Mouse (Mus musculus): ENCODE results near the gene Aldh1a2. TPM values are rescaled to one million over a fixed set of nuclear protein-coding genes. Genes with fewer than 3 reads are reported as not detected.

The Aldh1a2 gene
- polyA plus RNA-seq, 1 experiment from 2014 or later, result 0.63 TPM

- TF ChIP-seq EP300 (IDR thresholded peaks at IDR 0.05; ENCODE audit: low read depth) (no peak), CTCF (IDR thresholded peaks at IDR 0.05; ENCODE audit: low read depth) (no peak)
- no peak for DNase-seq
- Histone ChIP-seq H3K4me1 (ENCODE audit: insufficient read depth) (no peaks in the 10 kb centered on the region), H3K27me3 (ENCODE audit: insufficient read depth, low read length) (0 out of 2 replicates have a peak, but pooled peaks cover 2% of the 10 kb centered on the region), H3K4me2 (ENCODE audit: low read depth, low read length) (no peak overlapping the region), H3K27ac (ENCODE audit: low read depth) (no peak overlapping the region), H3K9ac (replicated peaks) (no peak overlapping the region), H3K9me3 (ENCODE audit: low read length) (no peaks in the 10 kb centered on the region), H3K4me3 (ENCODE audit: low read depth, low read length) (no peak overlapping the region), H3K36me3 (replicated peaks; ENCODE audit: insufficient read depth, low read length) (no peaks in the 10 kb centered on the region)
- ATAC-seq, result no peak
- 76% methylated on average over 7 of the region's 7 CpGs for WGBS (ENCODE audit: insufficient replicate concordance)
Observed at GRCm38 (mm10) chr9:71283156-71283555, 67.6 kb downstream of the Aldh1a2 start.

- H3K4me3 ChIP-seq (ENCODE audit: low read depth, low read length), result no peak overlapping the region
- ATAC-seq (no peak), DNase-seq (no peak)
- no peak overlapping the region for H3K4me2 ChIP-seq (ENCODE audit: low read depth, low read length)
- 0 out of 2 replicates have a peak, but pooled peaks cover 2% of the 10 kb centered on the region for H3K27me3 ChIP-seq (ENCODE audit: insufficient read depth, low read length)
- no peaks in the 10 kb centered on the region for H3K4me1 ChIP-seq (ENCODE audit: insufficient read depth)
- 84% methylated on average over 3 of the region's 3 CpGs for WGBS (ENCODE audit: insufficient replicate concordance)
- no peak overlapping the region for H3K9ac ChIP-seq (replicated peaks)
- no peak overlapping the region for H3K27ac ChIP-seq (ENCODE audit: low read depth)
- no peaks in the 10 kb centered on the region for H3K36me3 ChIP-seq (replicated peaks; ENCODE audit: insufficient read depth, low read length)
- TF ChIP-seq EP300 (IDR thresholded peaks at IDR 0.05; ENCODE audit: low read depth) (no peak), CTCF (IDR thresholded peaks at IDR 0.05; ENCODE audit: low read depth) (no peak)
- no peaks in the 10 kb centered on the region for H3K9me3 ChIP-seq (ENCODE audit: low read length)
Observed at GRCm38 (mm10) chr9:71285231-71285630, 69.6 kb downstream of the Aldh1a2 start.

- Histone ChIP-seq H3K36me3 (replicated peaks; ENCODE audit: insufficient read depth, low read length) (no peaks in the 10 kb centered on the region), H3K27me3 (ENCODE audit: insufficient read depth, low read length) (0 out of 2 replicates have a peak, but pooled peaks cover 2% of the 10 kb centered on the region), H3K9me3 (ENCODE audit: low read length) (no peaks in the 10 kb centered on the region), H3K4me2 (ENCODE audit: low read depth, low read length) (no peak overlapping the region), H3K4me1 (ENCODE audit: insufficient read depth) (no peaks in the 10 kb centered on the region), H3K4me3 (ENCODE audit: low read depth, low read length) (no peak overlapping the region), H3K27ac (ENCODE audit: low read depth) (no peak overlapping the region), H3K9ac (replicated peaks) (no peak overlapping the region)
- ATAC-seq (no peak), DNase-seq (no peak)
- no peak for TF ChIP-seq EP300 (IDR thresholded peaks at IDR 0.05; ENCODE audit: low read depth)
- no peak for TF ChIP-seq CTCF (IDR thresholded peaks at IDR 0.05; ENCODE audit: low read depth)
- 85% methylated on average over 9 of the region's 9 CpGs for WGBS (ENCODE audit: insufficient replicate concordance)
Observed at GRCm38 (mm10) chr9:71286420-71286819, 70.8 kb downstream of the Aldh1a2 start.

GRCm38 (mm10) chr9:71288738-71289137, 73.1 kb downstream of the Aldh1a2 start:
- ATAC-seq (no peak), DNase-seq (no peak)
- H3K9me3 ChIP-seq (ENCODE audit: low read length), result no peaks in the 10 kb centered on the region
- TF ChIP-seq CTCF (IDR thresholded peaks at IDR 0.05; ENCODE audit: low read depth) (no peak), EP300 (IDR thresholded peaks at IDR 0.05; ENCODE audit: low read depth) (no peak)
- no peak overlapping the region for H3K4me2 ChIP-seq (ENCODE audit: low read depth, low read length)
- H3K27me3 ChIP-seq (ENCODE audit: insufficient read depth, low read length), result 0 out of 2 replicates have a peak, but pooled peaks cover 2% of the 10 kb centered on the region
- H3K27ac ChIP-seq (ENCODE audit: low read depth), result no peak overlapping the region
- H3K4me3 ChIP-seq (ENCODE audit: low read depth, low read length), result no peak overlapping the region
- WGBS (ENCODE audit: insufficient replicate concordance), result 55% methylated on average over 6 of the region's 6 CpGs
- H3K9ac ChIP-seq (replicated peaks), result no peak overlapping the region
- H3K36me3 ChIP-seq (replicated peaks; ENCODE audit: insufficient read depth, low read length), result no peaks in the 10 kb centered on the region
- H3K4me1 ChIP-seq (ENCODE audit: insufficient read depth), result no peaks in the 10 kb centered on the region

- Histone ChIP-seq H3K4me3 (ENCODE audit: low read depth, low read length) (no peak overlapping the region), H3K27me3 (ENCODE audit: insufficient read depth, low read length) (0 out of 2 replicates have a peak, but pooled peaks cover 2% of the 10 kb centered on the region), H3K4me2 (ENCODE audit: low read depth, low read length) (no peak overlapping the region), H3K27ac (ENCODE audit: low read depth) (no peak overlapping the region), H3K4me1 (ENCODE audit: insufficient read depth) (no peaks in the 10 kb centered on the region), H3K9me3 (ENCODE audit: low read length) (no peaks in the 10 kb centered on the region), H3K9ac (replicated peaks) (no peak overlapping the region), H3K36me3 (replicated peaks; ENCODE audit: insufficient read depth, low read length) (no peaks in the 10 kb centered on the region)
- 73% methylated on average over 3 of the region's 3 CpGs for WGBS (ENCODE audit: insufficient replicate concordance)
- DNase-seq, result no peak
- no peak for ATAC-seq
- no peak for TF ChIP-seq CTCF (IDR thresholded peaks at IDR 0.05; ENCODE audit: low read depth)
- no peak for TF ChIP-seq EP300 (IDR thresholded peaks at IDR 0.05; ENCODE audit: low read depth)
Observed at GRCm38 (mm10) chr9:71289810-71290209, 74.2 kb downstream of the Aldh1a2 start.

- H3K4me3 ChIP-seq (ENCODE audit: low read depth, low read length), result no peak overlapping the region
- DNase-seq, result no peak
- WGBS (ENCODE audit: insufficient replicate concordance), result 59% methylated on average over 1 of the region's 1 CpGs
- no peak overlapping the region for H3K9ac ChIP-seq (replicated peaks)
- no peaks in the 10 kb centered on the region for H3K4me1 ChIP-seq (ENCODE audit: insufficient read depth)
- TF ChIP-seq CTCF (IDR thresholded peaks at IDR 0.05; ENCODE audit: low read depth), result no peak
- no peak for TF ChIP-seq EP300 (IDR thresholded peaks at IDR 0.05; ENCODE audit: low read depth)
- H3K27ac ChIP-seq (ENCODE audit: low read depth), result no peak overlapping the region
- H3K27me3 ChIP-seq (ENCODE audit: insufficient read depth, low read length), result 0 out of 2 replicates have a peak, but pooled peaks cover 2% of the 10 kb centered on the region
- no peaks in the 10 kb centered on the region for H3K9me3 ChIP-seq (ENCODE audit: low read length)
- H3K36me3 ChIP-seq (replicated peaks; ENCODE audit: insufficient read depth, low read length), result no peaks in the 10 kb centered on the region
- H3K4me2 ChIP-seq (ENCODE audit: low read depth, low read length), result no peak overlapping the region
- no peak for ATAC-seq
Observed at GRCm38 (mm10) chr9:71290730-71291129, 75.1 kb downstream of the Aldh1a2 start.

- Histone ChIP-seq H3K4me2 (ENCODE audit: low read depth, low read length) (no peak overlapping the region), H3K9ac (replicated peaks) (no peak overlapping the region), H3K4me3 (ENCODE audit: low read depth, low read length) (no peak overlapping the region), H3K4me1 (ENCODE audit: insufficient read depth) (no peaks in the 10 kb centered on the region), H3K36me3 (replicated peaks; ENCODE audit: insufficient read depth, low read length) (no peaks in the 10 kb centered on the region), H3K27ac (ENCODE audit: low read depth) (no peak overlapping the region), H3K9me3 (ENCODE audit: low read length) (no peaks in the 10 kb centered on the region), H3K27me3 (ENCODE audit: insufficient read depth, low read length) (no peaks in the 10 kb centered on the region)
- DNase-seq (no peak), ATAC-seq (no peak)
- WGBS (ENCODE audit: insufficient replicate concordance), result 54% methylated on average over 8 of the region's 8 CpGs
- TF ChIP-seq CTCF (IDR thresholded peaks at IDR 0.05; ENCODE audit: low read depth) (no peak), EP300 (IDR thresholded peaks at IDR 0.05; ENCODE audit: low read depth) (no peak)
Observed at GRCm38 (mm10) chr9:71295501-71295900, 79.9 kb downstream of the Aldh1a2 start.
